Mouse (Mus musculus): ENCODE results near the gene Tigit. TPM values are rescaled to one million over a fixed set of nuclear protein-coding genes. Genes with fewer than 3 reads are reported as not detected.

Tigit gene
- polyA plus RNA-seq, 1 experiment: 5.2 TPM

DNA sequence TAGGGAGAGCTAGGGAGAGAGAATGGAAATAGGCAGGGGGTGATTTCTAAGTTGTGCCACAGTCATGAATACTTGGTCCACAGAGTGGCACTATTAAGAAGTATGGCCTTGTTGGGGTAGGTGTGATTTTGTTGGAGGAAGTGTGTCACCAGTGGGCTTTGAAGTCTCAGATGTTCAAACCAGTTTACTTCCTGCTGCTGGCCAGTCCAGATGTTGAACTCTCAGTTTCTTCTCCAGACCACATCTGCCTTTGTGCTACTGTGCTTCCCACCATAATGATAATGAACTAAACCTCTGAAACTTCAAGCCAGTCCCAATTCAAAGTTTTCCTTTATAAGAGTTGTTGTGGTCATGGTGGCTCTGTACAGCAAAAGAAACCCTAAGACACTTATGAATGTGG is 8.8 kb upstream of the Tigit start:
- no peak for DNase-seq (ENCODE audit: low read depth, low spot score)

DNA sequence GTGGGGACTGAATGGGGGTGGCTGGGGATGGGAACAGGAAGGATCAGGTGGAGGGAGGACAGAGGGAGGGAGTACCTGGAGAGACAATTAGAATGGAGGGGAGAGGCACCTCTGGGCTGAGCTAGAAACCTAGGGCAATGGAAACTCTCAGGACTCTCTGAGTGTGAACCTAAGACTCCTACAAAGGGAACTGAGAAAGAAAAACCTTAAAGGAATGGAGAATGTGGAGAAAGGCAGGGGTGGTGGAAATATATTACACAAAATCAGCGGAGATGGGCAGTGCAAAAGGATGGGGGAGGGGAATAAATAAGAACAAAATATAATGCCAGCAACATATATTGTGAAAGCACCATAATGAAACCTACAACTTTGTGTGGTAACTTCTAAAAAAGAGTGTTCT is 8.0 kb upstream of the Tigit start:
- 94% methylated on average over 1 of the region's 1 CpGs for WGBS
- no peak for DNase-seq (ENCODE audit: low read depth, low spot score)

DNA sequence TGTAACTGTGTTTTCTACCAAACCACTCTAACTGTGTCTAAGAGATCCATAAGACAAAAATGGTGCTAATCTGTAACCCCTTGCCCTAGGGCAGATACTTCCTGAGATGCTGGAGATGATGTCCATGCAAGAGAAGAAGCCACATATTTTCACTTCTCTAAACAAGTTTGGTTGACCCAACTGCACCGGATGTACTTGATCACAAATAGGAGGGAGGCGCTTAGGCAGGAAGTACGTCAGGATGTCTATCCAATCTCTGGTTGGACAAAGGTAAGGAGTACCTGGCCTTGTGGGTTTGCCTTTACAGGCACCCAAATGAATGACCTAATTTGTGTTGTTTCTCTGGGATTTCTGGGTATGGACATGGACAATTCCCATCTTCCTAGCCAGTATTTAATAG is 4.3 kb upstream of the Tigit start:
- 92% methylated on average over 3 of the region's 3 CpGs for WGBS
- no peak for DNase-seq (ENCODE audit: low read depth, low spot score)

DNA sequence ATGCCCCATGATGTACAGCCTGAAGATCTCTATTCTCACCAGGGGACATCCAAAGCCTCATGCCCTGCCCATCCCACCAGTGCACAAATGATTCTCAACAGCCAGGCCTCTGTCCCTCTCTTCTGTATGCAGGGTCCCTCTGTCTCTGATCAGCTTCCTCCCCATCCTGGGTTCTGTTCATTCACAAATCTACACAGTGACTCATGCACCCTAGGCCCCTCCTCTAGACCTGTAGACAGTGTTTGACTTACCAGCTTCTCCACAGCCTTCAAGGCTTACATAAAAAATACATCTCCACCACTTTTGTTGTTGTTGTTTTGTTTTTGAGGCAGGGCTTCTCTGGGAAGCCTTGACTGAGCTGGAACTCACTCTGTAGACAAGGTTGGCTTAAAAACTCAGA is 915 bp upstream of the Tigit start:
- no peak for DNase-seq (ENCODE audit: low read depth, low spot score)

DNA sequence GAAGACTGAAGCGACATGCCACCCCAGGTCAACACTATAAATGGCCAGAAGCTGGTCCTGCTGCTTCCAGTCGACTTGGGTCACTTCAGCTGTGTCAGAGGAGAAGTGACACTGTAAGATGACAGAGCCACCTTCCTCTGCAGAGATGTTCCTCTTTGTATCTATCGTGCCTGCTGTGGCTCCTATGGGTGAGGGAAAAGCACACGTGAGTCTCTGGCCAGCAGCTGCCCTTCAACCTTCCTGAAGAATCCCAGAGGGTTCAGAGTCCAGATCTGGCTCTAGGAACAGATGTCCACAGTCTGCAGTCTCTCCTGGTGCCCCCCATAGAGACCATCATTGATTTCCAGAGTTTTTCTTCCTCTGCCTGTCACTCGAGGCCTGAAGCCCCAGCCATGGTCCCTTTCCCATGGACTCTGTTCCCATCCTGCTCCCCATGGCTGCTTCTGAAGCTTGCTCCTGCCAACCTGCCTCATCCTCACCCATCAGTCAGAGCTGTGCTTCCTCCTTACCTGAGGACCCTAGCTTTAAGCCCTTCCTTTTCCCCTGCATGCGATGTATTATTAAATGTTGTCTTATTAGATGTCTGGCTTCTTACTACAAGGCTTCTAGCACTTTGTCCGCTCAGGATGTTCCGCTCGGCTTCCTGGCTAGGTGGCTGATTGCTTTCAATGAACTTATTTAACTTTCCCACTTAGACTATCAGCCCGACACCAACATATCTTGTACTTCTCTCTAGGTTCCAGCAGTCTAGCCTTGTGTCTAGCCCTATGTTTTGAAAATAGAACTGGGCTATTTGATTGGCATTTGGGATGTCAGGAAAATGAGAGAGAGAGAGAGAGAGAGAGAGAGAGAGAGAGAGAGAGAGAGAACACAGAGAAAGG is 1.6 kb downstream of the Tigit start:
- DNase-seq (ENCODE audit: low read depth, low spot score): no peak
- WGBS: 78% methylated on average over 10 of the region's 10 CpGs

DNA sequence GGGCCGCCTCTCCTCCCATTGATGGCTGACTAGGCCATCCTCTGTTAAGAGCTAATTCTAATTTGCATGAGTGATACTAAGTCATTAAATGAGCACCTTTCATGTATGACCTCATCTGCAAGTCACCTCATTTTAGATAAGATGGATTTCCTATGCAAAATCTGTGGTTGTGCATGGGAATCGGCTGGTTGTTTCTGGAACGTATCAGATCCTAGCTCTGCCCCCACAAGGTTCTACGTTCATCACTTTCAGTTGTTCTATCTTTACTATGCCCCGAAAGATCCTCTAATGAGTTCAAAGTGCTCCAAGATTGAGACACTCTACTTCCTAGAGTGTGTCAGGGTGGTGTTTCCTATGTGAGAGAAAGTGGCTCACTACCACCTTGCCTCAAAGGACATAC is 2.4 kb downstream of the Tigit start:
- WGBS: 90% methylated on average over 5 of the region's 5 CpGs
- DNase-seq (ENCODE audit: low read depth, low spot score): no peak

DNA sequence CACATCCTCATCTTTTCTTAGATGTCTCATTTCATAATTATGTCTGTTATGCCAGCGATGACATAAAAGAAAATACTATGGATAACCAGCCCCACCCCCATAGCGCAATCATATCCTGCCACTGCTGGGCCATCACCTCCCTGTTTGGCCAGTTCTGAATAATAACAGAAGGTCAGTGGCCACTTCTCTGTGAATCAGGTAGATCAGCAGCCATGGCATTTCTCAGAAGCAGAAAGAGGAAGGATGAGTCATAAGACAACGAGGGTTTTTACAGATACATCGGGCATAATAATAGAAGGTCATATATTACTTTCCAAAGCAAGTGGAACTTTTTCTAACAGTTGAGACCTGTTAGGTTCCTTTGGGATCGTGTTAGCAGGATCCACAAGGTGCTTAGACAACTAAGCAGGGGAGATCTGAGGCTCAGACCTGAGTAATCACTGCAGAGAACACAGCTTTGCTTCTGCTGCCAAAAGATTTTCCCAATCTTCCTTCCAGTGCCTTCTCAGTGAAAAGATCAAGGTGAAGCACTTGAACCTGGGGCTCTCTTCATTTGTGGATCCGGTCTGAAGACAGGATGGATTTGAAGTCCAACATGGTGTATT is 8.7 kb downstream of the Tigit start:
- WGBS: 64% methylated on average over 6 of the region's 6 CpGs
- DNase-seq (ENCODE audit: low read depth, low spot score): no peak

DNA sequence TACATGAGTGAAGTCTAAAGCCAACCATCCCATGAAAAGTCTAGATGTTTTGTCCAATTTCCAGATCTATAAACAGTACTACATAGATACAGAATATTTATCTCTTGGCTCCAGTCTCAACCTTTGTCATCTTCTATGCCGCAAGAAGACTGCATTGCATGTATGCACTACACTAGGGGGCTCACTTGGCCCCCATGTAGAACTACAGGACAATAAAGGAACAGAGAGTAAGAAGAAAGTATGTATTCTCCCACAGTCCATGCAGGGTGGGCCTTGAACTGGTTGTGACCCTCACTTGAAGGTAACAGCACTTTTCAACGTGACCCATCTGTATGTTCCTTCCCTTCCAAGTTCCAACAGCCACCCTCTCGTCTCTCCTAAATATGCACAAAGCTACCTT is 9.7 kb downstream of the Tigit start:
- 83% methylated on average over 3 of the region's 3 CpGs for WGBS

DNA sequence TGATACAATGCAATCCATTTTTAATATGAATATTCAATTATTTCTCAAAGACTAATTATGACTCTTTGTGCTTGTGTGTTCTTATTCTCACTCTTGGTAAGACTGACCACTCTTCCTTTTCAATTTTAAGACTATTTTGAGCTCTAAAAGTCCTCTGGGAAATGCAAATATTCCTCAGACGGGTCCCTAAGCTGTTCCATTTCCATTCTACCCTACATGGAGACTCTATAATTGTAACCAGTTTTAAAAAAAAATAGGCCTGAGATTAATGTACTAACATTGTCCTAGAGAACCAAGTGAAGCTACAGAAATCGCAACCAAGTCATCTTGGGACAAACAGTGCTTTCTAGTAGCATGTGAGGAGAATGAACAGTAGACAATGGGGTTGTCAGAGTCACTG is 10.7 kb downstream of the Tigit start:
- WGBS: 71% methylated on average over 2 of the region's 2 CpGs
- DNase-seq (ENCODE audit: low read depth, low spot score): no peak

More for the DNA sequence above, 9.7 kb downstream of the Tigit start:
- no peak for DNase-seq (ENCODE audit: low read depth, low spot score)

DNA sequence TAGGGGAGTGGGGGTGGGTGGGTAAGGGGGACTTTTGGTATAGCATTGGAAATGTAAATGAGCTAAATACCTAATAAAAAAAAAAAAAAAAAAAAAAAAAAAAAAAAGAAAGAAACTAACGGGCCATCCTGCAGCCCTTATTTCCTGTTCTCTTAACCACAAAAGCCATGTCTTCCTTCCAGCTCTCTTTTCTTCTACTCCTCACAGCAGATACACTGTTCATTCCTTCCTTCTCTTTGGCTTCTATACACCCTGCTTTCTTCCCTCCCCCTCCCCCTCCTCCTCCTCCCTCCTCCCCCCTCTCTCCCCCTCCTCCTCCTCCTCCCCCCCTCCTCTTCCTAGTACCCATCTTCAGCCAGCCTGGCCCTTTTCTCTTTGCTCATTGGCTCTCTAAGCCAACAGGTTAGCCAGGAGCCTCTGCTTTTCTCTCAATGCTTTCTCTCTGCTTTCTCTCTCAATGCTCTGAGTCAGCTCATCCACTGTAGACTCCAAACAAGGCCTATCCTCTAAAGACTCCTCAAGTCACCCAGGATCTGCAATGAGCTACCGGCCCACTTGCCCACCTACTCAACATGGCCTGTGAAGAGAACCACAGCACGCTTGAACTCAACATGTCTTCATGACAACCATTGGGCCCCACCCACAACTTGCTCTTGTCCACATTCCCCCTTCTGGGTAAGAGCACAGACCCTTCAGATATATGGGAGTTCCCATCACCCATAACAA is 13.4 kb downstream of the Tigit start:
- 92% methylated on average over 3 of the region's 3 CpGs for WGBS
- no peak for DNase-seq (ENCODE audit: low read depth, low spot score)

DNA sequence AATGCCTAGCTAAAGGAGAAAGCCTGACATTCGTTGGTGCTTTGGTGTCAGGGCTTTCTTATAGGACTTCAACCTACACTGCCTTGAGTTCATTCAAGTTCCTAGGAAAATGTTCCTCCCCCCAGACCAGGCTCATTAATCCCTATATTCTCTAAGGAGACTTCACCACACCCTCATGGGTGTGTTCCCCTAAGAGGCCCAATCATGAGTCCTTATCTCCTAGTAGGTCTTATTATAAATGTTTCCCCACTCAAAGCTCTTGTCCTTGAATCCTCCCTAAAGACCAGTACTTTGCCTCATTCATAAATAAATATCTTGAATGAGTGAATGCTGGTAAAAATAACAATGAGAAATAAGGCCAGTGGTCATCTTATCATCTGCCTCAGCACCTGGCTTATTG is 16.3 kb downstream of the Tigit start:
- DNase-seq (ENCODE audit: low read depth, low spot score): no peak
- 86% methylated on average over 1 of the region's 1 CpGs for WGBS

DNA sequence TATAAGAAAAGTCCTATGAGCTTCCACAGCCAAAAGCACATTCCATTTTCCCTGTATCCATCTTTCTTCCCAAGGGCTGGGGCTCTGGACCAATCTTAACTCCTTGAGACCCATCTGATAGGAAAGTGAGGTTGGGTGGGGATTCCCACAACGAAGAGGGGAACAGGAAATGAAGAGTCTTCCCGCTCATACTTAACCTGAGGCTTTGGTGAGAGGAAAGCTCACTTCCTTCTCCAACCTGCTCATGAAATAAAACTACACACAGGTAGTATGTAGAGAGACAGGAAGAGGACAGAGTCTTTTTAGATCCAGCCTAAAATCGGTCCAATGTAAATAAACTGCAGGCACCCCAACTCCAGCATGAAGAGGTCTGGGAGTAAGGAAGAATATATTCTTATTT is 17.0 kb downstream of the Tigit start:
- no peak for DNase-seq (ENCODE audit: low read depth, low spot score)
- WGBS: 74% methylated on average over 3 of the region's 3 CpGs

DNA sequence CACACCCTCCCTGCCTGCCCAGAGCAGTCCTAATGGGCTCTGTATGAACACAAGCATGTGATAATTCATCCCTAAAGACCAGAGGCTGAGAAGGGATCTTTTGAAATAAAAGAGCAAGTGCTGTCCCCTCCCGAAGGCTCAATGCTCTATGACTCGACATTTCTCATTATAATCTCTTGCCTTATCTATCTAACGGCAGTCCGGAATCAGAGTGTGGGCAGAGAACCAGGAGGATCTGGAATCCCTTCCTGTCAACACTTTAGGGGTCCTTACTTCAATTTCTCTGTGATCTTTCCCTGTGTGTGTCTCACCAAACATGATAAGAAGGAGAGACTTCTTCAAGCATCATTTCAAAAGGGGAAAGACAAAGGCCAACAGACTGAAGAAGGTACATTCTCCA is 18.1 kb downstream of the Tigit start:
- DNase-seq (ENCODE audit: low read depth, low spot score): no peak
- 86% methylated on average over 4 of the region's 4 CpGs for WGBS

DNA sequence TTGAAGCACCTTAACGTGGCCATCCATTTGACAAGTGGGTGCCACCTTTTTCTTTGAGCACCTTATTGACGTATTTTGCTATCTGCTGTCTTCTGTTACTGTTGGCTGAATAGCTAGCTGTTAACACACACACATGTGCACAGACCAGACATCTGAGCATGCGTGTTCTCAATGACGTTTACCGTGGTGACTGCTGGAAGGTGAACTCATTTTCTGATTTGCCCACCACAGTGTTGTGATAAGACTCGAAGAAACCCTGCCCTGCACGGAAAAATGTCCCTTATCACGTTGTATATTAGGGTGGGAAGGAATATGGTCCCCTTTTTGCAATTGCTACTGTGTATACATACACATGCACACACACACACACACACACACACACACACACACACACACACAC is 22.7 kb downstream of the Tigit start:
- DNase-seq (ENCODE audit: low read depth, low spot score): no peak
- 82% methylated on average over 8 of the region's 8 CpGs for WGBS

DNA sequence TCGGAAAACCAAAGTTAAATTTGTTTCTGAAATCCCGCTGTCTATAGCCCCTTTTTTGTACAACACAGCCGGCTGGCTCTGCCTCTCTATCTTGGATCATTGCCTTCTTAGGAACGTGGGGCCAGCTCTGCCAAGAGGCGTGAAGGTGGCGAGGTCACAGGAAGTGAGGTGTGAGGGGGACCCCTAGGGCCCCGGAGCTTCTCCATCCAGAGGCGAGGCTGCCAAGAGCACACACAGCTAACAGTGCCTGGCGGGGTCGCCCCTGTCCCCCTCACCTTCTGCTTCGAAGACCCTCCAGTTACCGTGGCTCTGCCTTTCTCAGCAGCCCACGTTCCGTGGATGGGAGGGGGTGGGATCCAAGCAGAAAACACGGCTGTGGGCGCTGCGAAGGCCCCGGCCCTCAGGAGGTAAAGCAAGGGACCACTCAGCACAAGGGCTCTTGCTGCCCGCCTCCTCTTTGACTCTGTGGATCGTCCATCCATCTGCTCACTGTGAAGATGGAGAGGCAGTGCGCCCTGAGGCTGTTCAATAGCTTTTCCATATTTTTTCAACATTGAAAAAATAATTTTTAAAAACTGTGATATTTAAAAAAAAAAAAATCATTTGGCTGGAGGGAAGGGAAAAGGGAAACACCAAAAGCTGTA is 25.4 kb downstream of the Tigit start:
- 80% methylated on average over 21 of the region's 21 CpGs for WGBS
- no peak for DNase-seq (ENCODE audit: low read depth, low spot score)

DNA sequence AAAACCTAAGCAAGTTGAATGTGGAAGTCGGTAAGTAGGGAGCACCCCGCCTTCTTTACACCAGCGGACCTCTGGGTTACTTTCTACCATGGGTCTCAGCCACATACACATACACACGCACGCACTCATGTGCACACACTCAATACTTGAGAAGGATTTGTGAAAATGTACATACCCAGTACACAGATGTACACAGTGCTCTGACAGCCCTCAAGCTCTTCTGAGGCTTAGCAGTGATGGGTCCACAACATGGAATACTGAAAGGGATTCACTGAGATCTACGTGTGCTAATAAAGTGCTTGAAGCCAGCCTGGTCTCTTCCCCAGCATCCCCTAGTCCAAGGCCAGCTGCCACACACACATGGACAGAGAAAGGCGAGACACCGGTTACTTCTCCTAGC is 26.7 kb downstream of the Tigit start:
- 89% methylated on average over 8 of the region's 8 CpGs for WGBS

DNA sequence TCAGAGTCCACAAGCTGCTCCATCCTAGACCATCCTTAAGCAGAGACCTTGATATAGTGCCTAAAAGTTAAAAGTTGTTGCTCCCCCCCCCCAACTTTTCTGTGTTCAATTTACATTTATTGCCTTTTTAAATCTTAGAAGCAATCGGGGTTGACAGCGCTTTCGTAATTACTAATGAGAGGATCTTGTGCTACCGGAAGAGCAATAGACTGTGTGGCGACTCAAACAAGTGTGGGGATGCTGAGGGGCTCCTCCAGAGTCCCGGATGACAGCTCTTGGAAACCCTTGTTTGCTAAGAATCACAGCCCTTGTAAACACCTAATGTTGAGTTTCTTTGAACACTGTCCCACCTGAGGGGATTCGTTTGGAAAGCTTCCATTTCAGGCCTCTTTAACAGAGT is 29.9 kb downstream of the Tigit start:
- WGBS: 87% methylated on average over 7 of the region's 7 CpGs
- no peak for DNase-seq (ENCODE audit: low read depth, low spot score)

More for the DNA sequence above, 26.7 kb downstream of the Tigit start:
- DNase-seq (ENCODE audit: low read depth, low spot score): no peak

DNA sequence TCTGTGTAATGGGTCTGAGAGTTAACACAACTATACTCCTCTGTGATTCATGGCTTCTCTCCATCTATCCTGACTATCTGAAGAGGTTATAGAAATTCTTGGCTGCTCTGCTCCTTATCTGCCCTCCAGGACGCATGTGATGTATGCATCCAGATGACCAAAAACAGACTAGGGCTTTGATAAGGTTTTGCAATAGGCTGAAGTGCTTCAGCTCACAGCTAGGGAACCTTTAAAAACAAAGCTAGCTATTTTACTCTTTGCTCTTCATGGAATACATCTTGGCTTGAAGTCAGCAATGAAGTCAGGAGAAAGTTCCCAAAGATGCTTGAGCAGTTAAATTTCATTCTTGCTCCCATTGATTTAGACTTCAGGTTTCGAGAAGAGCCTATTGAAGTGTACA is 32.2 kb downstream of the Tigit start:
- WGBS: 97% methylated on average over 2 of the region's 2 CpGs
- DNase-seq (ENCODE audit: low read depth, low spot score): no peak

DNA sequence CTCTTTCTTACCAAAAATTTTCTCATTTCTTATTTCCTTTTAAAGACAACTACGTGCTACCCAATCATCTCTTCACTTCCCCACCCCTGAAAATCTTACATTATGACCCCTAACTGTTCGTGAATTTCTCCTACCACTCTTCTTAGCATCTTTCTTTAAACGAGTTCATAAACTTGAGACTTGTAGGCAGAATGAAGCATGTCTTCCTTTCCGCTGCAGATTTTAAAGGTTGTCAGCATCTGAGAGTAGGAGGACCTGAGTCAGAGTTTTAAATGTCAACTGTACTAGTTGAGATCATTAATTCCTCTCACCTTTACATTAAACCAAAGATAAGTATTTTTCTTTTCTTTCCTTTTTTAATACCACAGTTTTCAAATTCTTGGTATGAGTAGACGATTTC is 35.3 kb downstream of the Tigit start:
- DNase-seq (ENCODE audit: low read depth, low spot score): no peak
- WGBS: 80% methylated on average over 5 of the region's 5 CpGs

DNA sequence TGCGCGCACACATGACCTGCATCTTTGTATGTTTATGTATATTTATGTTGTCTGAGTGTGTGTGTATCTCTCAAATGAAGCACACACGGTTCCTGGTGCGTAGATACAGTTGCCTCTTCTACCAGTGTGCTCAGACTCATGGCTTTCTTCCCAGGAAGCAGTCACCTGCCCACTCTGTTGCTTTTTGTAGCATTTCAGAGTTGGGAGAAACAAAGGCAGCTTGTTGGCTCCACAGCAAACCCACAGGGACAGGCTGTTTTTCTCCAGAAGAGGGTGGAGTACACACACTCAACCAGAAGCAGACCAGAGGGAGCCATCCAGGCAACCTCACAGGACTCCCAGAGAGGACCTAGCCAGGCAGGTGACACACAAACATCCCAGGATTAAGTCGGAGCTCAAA is 38.0 kb downstream of the Tigit start:
- WGBS: 89% methylated on average over 5 of the region's 5 CpGs
- no peak for DNase-seq (ENCODE audit: low read depth, low spot score)

Measured in large intestine, adult 2 months (tissue).